Mouse (Mus musculus) layer of hippocampus, adult 8-10 months (tissue): Measurements from ENCODE around the gene Ifitm3. TPM values are rescaled to one million over a fixed set of nuclear protein-coding genes. Genes with fewer than 3 reads are reported as not detected.
"Not testable (repeated sequence)": the region's sequence is repeated elsewhere in the genome, so short reads cannot be mapped to it uniquely, and the experiment has no call there.

ENCODE experiments used
- DNase-seq, 2 experiments: peaks; one replicate each; pipeline ENCODE4 v3.0.0; 2022; ENCODE audit warnings: low spot score in 2 of 2
- total RNA-seq, 4 experiments: library from RNA; stranded (reverse); gene quantifications; 2 replicates each; pipeline ENCODE4 v1.2.4; 2022

Ifitm3 gene
- total RNA-seq, 4 experiments from 2014 or later: 9.0 to 40.6 (median 20.8) TPM

- not testable (repeated sequence) for DNase-seq
These were observed 26.1 kb upstream of the Ifitm3 start for GRCm38 (mm10) chr7:141036624-141037023.

GRCm38 (mm10) chr7:141032458-141033167, 22.0 kb upstream of the Ifitm3 start:
- no peak for DNase-seq

- DNase-seq: no peak
These were observed 19.8 kb upstream of the Ifitm3 start for GRCm38 (mm10) chr7:141030390-141030789.

- DNase-seq: no peak
These were observed 18.3 kb upstream of the Ifitm3 start, which contains the start of gene Gm17387 for GRCm38 (mm10) chr7:141028831-141029230. Gene Gm17387 (plus strand): TSS chr7:141029131.

- no peak for DNase-seq
These were observed 16.1 kb upstream of the Ifitm3 start for GRCm38 (mm10) chr7:141026740-141027098.

GRCm38 (mm10) chr7:141026097-141026739, 15.6 kb upstream of the Ifitm3 start:
- no peak for DNase-seq

GRCm38 (mm10) chr7:141024865-141025838, 14.6 kb upstream of the Ifitm3 start:
- no peak for DNase-seq

GRCm38 (mm10) chr7:141021489-141022449, 11.2 kb upstream of the Ifitm3 start:
- DNase-seq: no peak

- DNase-seq: no peak
These were observed 8.5 kb upstream of the Ifitm3 start for GRCm38 (mm10) chr7:141019028-141019427.

GRCm38 (mm10) chr7:141017824-141018223, 7.3 kb upstream of the Ifitm3 start, which contains the start of gene Ifitm6:
Gene Ifitm6 (minus strand): TSS chr7:141017924.
- not testable (repeated sequence) for DNase-seq

GRCm38 (mm10) chr7:141016707-141017697, 6.4 kb upstream of the Ifitm3 start:
- no peak for DNase-seq

- DNase-seq: no peak
These were observed 734 bp upstream of the Ifitm3 start for GRCm38 (mm10) chr7:141011238-141011770.

- no peak for DNase-seq
These were observed 905 bp downstream of the Ifitm3 start for GRCm38 (mm10) chr7:141009665-141010064.

- DNase-seq: peak; percentile 20 to 49
These were observed 1.5 kb downstream of the Ifitm3 start for GRCm38 (mm10) chr7:141008938-141009660.

- no peak for DNase-seq
These were observed 2.2 kb downstream of the Ifitm3 start for GRCm38 (mm10) chr7:141008312-141008761.

GRCm38 (mm10) chr7:141006914-141007313, 3.7 kb downstream of the Ifitm3 start:
- peak in 1 of 2 experiments; percentile 25 for DNase-seq

GRCm38 (mm10) chr7:141006446-141006845, 4.1 kb downstream of the Ifitm3 start:
- DNase-seq: no peak
